Mouse (Mus musculus): ENCODE data around the gene Dnajb12.

Gene Dnajb12

GRCm38 (mm10) chr10:59898180-59898778 is 18.9 kb downstream of the Dnajb12 start:
- peak; percentile 91 for DNase-seq

- no peak for DNase-seq
Measured at GRCm38 (mm10) chr10:59898935-59899334, 19.6 kb downstream of the Dnajb12 start.

GRCm38 (mm10) chr10:59899341-59900173 is 20.2 kb downstream of the Dnajb12 start:
- peak; percentile 99 for DNase-seq

DNA sequence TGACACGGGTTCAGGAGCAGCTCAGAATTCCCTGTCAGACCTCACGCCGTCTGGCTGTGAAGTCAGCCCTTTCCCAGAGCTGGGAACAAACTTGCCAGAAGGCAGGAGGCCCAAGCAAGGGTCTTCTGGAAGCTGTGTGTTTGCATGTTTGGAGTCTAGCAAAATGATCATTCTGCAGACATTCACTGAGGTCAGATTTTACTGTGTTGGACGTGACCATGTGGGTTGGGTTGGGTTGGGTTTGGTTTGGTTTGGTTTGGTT is 20.7 kb downstream of the Dnajb12 start:
- DNase-seq: no peak

DNA sequence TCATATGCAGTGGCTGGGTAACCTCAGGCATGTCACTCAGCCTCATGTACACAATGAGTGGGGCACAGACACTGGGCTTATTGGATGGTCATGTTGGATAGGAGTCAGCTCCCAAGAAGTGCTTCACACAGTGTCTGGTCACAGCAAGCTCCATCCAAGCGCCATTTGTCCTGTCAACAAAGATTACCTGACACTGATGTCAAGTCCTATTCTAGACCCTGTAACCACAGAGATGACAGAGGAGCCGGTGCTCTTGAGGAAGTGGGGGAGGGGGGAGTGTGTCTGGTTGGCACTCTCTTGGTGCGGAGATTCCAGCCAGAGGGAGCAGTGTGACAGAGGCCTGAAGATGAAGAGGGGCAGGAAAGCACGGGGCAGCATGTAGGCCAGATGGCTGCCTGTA is 21.6 kb downstream of the Dnajb12 start:
- peak; percentile 97 for DNase-seq

DNA sequence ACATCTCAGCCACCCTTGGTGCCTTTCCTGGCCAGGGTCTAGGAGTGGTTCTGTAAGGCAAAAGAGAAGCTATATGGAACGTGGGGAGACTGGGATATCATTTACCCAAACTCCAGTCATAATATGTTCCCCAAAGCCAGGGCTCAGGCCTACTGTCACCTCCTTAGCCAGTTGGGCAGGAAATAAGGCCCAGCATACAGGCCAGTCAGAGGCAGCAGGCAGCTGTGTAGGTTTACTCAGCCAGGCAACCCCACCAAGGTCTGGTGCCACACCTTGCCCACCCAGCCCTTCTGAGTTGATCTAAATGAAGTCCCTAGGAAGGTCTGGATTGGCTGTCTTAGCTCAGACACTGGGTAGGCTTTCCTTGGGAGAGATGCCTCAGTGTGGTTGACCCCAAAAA is 22.1 kb downstream of the Dnajb12 start:
- DNase-seq: no peak

DNA sequence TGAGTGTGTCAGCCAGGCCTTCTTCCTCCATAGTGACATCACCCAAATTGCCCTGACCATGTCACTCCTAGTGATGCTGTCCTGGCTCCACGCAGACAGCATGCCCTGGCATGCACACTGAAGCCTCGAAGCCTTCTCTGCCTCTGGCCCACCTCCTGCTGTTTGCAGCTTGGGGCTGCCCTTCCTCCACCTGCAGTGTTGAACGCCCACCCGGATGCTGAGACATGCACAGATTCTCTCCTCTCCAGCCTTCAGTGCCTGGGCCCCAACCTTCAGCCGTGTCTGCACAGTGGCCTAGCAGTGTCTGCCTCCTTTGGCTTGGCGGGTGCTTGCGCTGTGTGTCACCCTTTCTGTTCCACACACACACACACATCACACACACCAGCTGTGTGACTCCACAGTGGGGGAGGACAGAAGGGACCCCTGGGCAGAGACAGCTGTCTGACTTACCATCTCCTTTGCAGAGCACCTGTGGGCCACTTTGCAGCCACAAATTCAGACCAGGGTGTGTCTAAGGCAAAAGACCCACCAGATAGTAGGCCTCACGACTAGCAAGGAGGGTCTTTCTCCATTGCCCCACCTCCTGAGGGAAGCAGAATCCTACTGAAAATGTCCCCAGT is 22.7 kb downstream of the Dnajb12 start:
- DNase-seq: no peak

DNA sequence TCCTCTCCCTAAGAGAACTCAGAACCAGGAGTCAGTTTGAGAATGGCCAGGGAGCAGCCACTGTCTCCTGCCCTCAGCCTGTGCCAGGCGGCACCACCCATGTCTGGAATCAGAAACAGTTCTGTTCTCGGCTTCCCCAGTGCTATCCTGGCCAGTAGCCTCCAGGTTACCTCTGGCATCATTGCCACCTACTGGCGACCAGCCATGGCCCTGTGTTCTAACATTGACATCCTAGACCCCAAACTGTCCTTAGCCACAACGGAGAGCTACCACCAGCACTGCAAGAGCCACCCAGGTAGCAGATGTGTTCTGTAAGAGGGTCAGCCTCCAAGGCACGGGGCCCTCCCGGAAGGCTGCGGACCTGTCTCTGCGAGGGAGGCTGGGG is 23.2 kb downstream of the Dnajb12 start:
- DNase-seq: no peak

DNA sequence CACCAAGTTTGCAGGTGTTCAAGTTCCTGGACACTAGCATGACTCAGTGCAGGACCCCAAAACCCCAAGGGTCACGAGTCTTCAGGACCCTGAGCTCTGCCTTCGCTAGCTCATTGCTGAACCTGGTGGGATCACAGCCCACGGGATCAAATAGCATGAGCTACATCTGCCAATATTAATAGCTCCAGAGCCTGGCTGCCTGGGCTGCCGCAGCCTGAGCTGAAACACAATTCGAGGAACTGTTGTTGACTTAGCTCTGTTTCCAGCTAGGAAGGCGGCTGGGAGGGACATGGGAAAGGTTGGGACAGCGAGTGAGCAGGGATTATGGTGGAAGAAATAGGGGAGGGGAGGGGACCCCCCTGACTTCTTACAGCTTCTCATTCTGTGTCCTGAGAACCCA is 23.8 kb downstream of the Dnajb12 start:
- no peak for DNase-seq

DNA sequence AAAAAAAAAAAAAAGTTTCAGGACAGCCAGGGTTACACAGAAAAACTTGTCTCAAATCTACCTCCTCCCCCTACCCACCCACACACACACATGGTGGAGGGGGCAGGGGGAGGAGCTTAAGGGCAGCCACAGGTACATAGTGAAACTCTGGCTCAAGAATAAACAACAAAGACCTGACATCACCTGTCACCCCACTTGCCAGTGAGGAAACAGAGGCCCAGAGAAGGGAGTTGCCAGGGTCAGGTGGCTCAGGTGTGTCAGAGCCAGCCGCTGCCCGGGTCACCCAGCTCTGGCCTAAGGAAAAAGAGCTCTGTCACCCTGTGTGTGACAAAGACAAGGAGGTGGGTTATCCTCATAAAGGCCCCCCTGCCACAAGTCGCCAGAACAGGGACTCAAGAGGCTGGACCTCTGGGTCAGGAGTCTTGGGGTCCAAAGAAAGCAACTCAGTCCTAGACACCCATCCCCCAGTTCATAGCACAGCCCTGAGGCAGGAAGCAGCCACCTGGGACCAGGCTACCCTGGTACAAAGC is 27.8 kb downstream of the Dnajb12 start:
- DNase-seq: peak; percentile 92

DNA sequence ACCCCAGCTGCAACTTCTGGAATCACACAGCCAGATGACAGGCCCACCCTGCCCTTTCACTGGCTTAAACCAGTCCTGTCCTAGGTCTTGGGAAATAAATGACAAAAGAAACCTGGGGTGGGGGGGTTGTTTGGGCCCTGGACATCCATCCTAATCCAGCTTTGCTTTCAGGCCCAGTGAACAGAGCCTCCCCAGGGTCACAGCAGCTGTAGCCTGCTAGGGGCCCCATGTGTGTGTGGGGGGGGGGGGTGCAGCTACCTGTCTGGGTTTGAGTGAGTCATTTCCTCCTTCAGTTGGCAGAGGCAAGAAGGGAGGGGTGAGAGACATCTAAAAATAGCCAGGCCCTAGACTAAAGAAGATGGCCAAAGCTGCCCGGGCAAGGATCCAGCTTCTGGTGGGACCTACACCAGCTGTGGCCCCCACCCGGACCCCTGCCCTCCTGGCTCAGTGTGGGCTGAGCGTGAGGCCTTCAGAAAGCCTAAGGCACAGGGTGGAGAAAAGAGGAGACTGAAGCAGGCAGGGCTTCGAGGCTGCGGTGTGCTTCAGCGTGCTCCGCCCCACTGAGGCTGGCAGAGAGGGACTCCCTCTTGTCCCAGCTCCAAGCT is 28.4 kb downstream of the Dnajb12 start:
- peak; percentile 97 for DNase-seq

GRCm38 (mm10) chr10:59908776-59909315 is 29.5 kb downstream of the Dnajb12 start:
- DNase-seq: no peak

DNA sequence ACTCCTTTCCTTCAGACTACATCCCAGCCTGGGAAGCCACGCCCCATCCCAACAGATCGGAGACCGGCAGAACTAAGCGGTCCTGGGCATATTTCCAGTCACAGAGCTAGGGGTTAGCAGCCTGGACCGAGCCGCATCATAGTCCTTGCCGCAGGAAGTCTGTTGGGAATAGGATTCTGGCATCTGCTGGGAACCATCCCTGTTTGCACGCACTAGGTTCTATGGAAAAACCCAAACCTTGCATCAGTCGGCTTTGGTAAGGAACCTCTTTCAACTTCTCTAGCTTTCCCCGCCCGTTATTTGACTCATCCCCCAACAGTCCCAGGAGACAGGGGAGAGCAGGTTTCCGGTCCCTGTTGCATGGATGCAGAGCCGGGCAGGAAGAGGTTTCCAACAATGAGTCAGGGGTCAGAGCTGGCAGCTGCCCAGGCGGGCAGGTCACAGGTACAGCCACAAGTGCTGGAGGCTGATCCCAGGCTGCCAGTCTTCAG is 30.0 kb downstream of the Dnajb12 start:
- peak; percentile 98 for DNase-seq

GRCm38 (mm10) chr10:59911091-59911490 is 31.7 kb downstream of the Dnajb12 start:
- DNase-seq: no peak

- peak; percentile 99 for DNase-seq
Measured at GRCm38 (mm10) chr10:59911561-59912198, 32.3 kb downstream of the Dnajb12 start.

DNA sequence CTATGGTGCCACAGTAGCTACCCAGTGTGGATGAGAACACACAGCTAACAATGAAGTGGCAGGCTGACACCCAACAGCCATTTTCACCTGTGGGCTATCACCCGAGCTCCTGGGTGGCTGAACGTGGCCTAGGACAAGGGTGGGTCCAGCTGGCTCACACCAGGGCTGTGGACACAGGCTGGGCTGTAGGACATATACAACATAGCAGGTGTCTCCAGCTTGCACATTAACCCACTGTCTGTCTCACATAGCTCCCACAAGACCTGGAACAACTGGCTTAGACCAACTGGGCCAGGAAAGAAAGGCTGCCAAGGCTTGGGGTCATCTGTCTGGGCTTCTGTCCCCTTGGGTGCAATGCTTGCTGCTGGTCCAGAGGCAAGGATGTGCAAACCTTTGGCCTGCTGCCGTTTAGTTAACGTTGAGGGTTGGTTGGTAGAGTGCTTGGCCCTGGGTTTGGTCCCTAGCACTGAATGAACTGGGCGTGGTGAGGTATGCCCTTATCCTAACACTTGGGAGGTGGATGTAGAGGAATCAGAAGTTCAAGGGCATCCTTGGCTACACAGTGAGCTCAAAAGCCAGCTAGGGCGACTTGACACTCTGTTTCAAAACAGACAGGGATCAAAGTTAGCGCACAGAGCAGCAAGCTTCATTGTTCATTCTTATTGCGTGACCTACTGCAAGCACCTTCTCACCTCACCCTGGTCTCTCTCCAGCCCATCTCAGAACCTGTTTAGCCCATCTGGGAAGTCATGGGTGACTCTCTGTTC is 36.0 kb downstream of the Dnajb12 start:
- DNase-seq: peak; percentile 95

DNA sequence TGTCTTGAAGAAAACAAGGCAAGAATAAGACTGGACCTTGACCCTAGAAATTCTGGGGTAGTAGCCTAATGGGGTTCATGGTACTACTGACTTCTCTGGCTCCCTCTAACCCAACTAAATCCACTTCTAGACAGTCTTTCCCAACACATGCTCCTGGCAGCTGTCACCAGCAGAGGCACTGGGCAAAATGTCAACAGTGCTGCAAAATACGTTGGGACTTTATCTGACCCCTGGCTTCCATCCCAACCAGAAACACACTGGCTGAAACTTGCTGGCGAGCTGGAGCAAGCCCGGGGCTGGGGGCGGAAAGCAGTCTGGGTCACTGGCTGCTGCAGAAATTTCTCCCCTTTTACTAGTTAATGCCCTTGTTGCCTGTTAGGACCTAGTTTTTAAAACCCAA is 36.8 kb downstream of the Dnajb12 start:
- DNase-seq: peak; percentile 99

DNA sequence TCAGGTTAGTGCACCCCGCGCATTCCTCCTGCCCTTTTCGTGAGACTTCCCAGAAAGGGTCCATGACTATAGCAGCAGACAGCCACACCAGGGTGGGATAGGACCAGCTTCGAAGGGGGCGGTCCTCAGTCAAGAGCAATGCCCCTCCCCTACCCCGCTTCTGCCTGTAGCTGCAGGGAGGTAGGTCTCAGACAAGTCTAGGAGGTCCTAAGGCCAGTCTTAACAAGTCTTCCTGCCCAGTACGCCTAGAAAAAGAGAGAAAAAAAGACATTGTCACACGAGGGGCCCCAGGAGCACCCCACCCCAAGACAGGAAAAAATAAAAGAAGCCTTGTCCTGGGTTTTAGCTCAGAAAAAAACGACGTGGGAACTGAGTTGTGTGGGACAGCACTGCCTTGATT is 37.3 kb downstream of the Dnajb12 start:
- peak; percentile 97 for DNase-seq

DNA sequence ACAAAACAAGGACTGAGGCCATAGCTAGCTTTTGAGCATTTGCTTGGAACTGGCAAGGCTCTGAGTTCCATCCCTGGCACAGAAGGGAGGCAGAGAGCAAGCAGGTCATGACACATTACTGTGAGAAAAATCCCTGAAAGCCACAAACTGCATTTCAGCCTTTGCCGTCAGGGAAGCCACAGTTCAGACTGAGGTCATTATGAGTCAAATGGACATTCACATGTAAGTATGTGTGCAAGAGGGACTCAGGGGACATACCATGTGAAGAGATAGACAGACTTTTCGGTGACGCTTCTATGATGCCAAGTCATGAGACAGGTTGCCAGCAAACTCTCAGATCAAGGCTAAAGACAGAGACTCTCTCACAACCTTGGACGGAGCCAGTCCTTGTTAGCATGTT is 38.8 kb downstream of the Dnajb12 start:
- DNase-seq: no peak

DNA sequence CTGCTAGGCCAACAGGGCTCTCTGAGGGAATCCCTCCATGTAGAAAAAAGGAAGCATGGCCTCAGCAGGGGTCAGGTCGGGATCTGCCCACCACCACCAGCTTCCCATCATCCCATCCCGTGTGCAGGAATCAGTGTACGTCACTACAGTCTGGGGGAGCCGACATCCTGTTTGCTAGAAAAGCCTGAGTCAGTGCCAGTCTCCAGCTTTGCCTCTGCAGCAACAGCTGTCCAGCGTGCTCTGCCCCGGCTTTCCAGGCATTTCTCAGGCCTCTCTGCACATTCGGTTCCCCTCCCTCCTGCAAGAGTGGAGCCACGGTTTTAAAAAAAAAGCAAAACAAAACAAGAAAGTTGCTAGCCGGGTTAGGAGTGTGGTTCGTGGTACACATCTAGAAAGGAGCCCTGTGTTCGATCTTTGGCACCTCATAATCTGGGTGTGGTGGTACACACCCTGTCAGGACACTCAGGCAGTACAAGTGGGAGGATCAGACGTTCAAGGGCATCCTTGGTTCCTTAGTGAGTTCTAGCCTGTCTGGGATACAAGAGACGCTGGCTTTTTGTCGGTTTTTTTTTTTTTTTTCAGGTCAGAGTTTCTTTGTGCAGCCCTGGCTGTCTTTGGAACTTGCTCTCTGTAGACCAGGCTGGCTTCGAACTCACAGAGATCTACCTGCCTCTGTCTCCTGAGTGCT is 40.3 kb downstream of the Dnajb12 start:
- peak; percentile 98 for DNase-seq

- DNase-seq: no peak
Measured at GRCm38 (mm10) chr10:59920485-59920809, 41.1 kb downstream of the Dnajb12 start.

All from heart, adult 11 months (tissue).